Mouse (Mus musculus) heart, adult 2 months (tissue): ENCODE data around the gene Ccr2. TPM values are rescaled to one million over a fixed set of nuclear protein-coding genes. Genes with fewer than 3 reads are reported as not detected.
"Not testable (repeated sequence)": the region's sequence is repeated elsewhere in the genome, so short reads cannot be mapped to it uniquely, and the experiment has no call there.

Experiments used
- DNase-seq, 2 experiments: peaks; one replicate each; pipeline ENCODE4 v3.0.0; 2021
- H3K27ac ChIP-seq: fragments of 200-600 bp; 2 replicates; pipeline ENCODE4 v1.8.1; 2022
- H3K27me3 ChIP-seq: fragments of 200-500 bp; 2 replicates; pipeline ENCODE4 v1.6.1; 2012; ENCODE audit warnings: mild to moderate bottlenecking, low read length, inconsistent platforms, mixed read lengths; ENCODE audit not compliant: control insufficient read depth, insufficient read depth
- H3K36me3 ChIP-seq: fragments of 200-500 bp; 2 replicates; pipeline ENCODE4 v1.6.1; 2012; ENCODE audit warnings: low read length, inconsistent platforms; ENCODE audit not compliant: control insufficient read depth, insufficient read depth
- H3K4me1 ChIP-seq: fragments of 200-500 bp; 2 replicates; pipeline ENCODE4 v1.6.1; 2011; ENCODE audit warnings: low read length; ENCODE audit not compliant: control insufficient read depth, insufficient read depth
- H3K4me3 ChIP-seq: fragments of 200-600 bp; 2 replicates; pipeline ENCODE4 v1.8.1; 2022
- H3K79me2 ChIP-seq: fragments of 200-500 bp; replicated peaks from 2 replicates; pipeline ENCODE4 v1.6.1; 2012; ENCODE audit warnings: mild to moderate bottlenecking, inconsistent platforms, low read length, moderate library complexity, mixed read lengths; ENCODE audit not compliant: control insufficient read depth, insufficient read depth
- H3K9ac ChIP-seq: fragments of 200-500 bp; 2 replicates; pipeline ENCODE4 v1.6.1; 2012; ENCODE audit warnings: low read depth, mild to moderate bottlenecking, control low read depth, inconsistent platforms, low read length, mixed read lengths
- CTCF ChIP-seq: fragments of 200-600 bp; IDR thresholded peaks from 2 replicates; pipeline ENCODE4 v1.8.1; 2022; ENCODE audit warnings: antibody characterized with exemption, mild to moderate bottlenecking, moderate library complexity
- EP300 ChIP-seq: fragments of 200-500 bp; IDR thresholded peaks from 2 replicates; pipeline ENCODE4 v1.6.1; 2011; ENCODE audit warnings: low read depth, low read length, control low read depth; ENCODE audit not compliant: insufficient read depth
- POLR2A ChIP-seq: fragments of 200-500 bp; IDR thresholded peaks from 2 replicates; pipeline ENCODE4 v1.6.1; 2011; ENCODE audit warnings: mild to moderate bottlenecking, low read depth, low read length, control low read depth; ENCODE audit not compliant: insufficient read depth
- WGBS: fragments of 180-500 bp; shearing (Covaris S2); methylation state at CpG from one replicate; pipeline ENCODE4 v1.1.7; 2018; 5-methylcytosine and 5-hydroxymethylcytosine counted together
- intact Hi-C: fragments of 180-260 bp; cut with DNase I; formaldehyde crosslinking; loops from one replicate; pipeline ENCODE4 v1.15.1; 2025
- polyA plus RNA-seq: library from polyadenylated mRNA; depleted of rRNA; stranded (reverse); fragments of >200 nt; gene quantifications from 2 replicates; pipeline ENCODE4 v1.2.3, GENCODE M21; 2012
- total RNA-seq, 2 experiments: library from RNA; stranded (reverse); gene quantifications; 2 replicates each; pipeline ENCODE4 v1.2.3; 2021

Gene Ccr2
- total and polyA plus RNA-seq, 3 experiments, result 0.27 to 1.7 (median 0.97) TPM

GRCm38 (mm10) chr9:124066572-124067103, 35.1 kb upstream of the Ccr2 start:
- H3K27me3 ChIP-seq, result no peaks in the 10 kb centered on the region
- no peak for DNase-seq

DNA sequence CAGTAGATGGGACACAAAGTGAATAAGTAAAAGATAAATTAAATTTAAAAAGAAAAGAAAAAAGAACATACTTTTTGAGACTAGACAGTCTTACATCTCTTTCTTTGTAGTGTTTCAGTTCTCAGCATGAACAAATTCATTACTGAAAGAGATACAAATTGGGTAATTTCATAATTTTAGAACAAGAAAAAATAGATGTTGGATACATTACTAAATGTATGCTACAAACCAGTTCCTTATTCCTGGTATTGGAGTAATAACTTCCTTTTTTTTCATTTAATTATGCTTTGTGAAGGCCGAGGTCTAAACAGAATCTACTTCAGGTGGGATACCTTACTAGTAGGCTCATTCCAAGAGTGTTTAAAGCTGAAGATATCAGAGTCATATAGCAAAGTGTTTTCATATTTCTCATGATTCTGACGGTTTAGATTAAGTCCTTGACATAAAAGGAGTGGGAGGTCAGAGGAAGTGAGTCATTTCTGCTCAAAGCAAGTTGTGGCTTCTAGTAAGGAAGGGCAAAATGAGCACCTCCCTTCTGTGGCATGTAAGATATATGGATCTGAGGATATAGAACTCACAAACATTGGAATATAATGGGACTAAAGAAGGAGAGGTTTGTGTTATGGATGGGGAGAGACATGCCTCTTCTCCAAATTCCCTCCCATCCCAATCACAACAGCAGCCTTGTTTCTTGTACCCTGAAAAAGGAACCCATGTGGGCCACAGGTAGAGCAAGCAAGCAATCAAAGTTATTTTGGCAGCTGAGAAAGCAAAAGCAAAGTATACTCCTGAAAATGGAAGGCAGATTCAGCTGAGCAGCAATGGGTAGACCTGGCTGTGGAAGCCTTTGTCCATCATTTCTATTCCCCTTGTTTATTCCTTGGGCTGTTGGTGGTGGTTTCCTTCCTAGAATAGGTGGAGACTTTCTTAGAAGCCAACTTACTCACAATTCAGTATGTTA, 33.4 kb upstream of the Ccr2 start:
- intact Hi-C loops, result no loop called here
- WGBS, result 40% methylated on average over 2 of the region's 2 CpGs

More at GRCm38 (mm10) chr9:124066572-124067103, 35.1 kb upstream of the Ccr2 start:
- intact Hi-C loops, result no loop called here
- no peak for TF ChIP-seq EP300
- no peak for TF ChIP-seq POLR2A
- TF ChIP-seq CTCF, result no peak
- Histone ChIP-seq H3K36me3 (no peaks in the 10 kb centered on the region), H3K4me1 (no peaks in the 10 kb centered on the region), H3K27ac (no peak overlapping the region), H3K4me3 (no peak overlapping the region), H3K9ac (no peak overlapping the region), H3K79me2 (no peaks in the 10 kb centered on the region)

DNA sequence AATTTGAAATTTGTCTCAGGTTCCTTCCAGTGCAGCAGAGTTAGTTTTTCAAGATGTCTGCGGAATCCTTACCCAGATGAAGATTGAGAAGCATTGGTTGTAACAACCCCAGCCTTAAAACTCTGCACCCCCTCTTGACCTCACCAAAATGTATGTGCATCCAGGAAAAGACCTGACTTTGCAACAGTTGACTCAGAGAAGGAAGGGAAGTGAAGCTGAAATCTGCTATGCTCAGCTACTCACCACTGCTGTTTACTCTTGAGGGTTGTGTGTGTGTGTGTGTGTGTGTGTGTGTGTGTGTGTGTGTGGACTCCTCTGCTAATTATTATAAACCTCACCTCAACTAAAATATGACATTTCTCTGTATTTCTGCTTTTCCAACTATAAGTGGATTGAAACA, 30.2 kb upstream of the Ccr2 start:
- no peak for DNase-seq
- intact Hi-C loops, result no loop called here
- TF ChIP-seq EP300, result no peak
- no peak for TF ChIP-seq CTCF
- 71% methylated on average over 1 of the region's 1 CpGs for WGBS
- H3K9ac ChIP-seq, result no peak overlapping the region
- no peaks in the 10 kb centered on the region for H3K4me1 ChIP-seq
- H3K27ac ChIP-seq, result no peak overlapping the region
- no peaks in the 10 kb centered on the region for H3K36me3 ChIP-seq
- no peaks in the 10 kb centered on the region for H3K27me3 ChIP-seq
- no peak overlapping the region for H3K4me3 ChIP-seq
- no peaks in the 10 kb centered on the region for H3K79me2 ChIP-seq

More for the DNA sequence above, 33.4 kb upstream of the Ccr2 start:
- no peak for DNase-seq
- Histone ChIP-seq H3K4me3 (no peak overlapping the region), H3K27ac (no peak overlapping the region), H3K27me3 (no peaks in the 10 kb centered on the region), H3K9ac (no peak overlapping the region), H3K4me1 (no peaks in the 10 kb centered on the region), H3K79me2 (no peaks in the 10 kb centered on the region), H3K36me3 (no peaks in the 10 kb centered on the region)
- TF ChIP-seq EP300 (no peak), CTCF (no peak), POLR2A (no peak)

GRCm38 (mm10) chr9:124079803-124080202, 21.9 kb upstream of the Ccr2 start:
- no peaks in the 10 kb centered on the region for H3K27me3 ChIP-seq
- no peak overlapping the region for H3K9ac ChIP-seq
- H3K4me1 ChIP-seq, result no peaks in the 10 kb centered on the region
- no peak overlapping the region for H3K27ac ChIP-seq
- H3K36me3 ChIP-seq, result no peaks in the 10 kb centered on the region
- no peak for DNase-seq
- intact Hi-C loops, result no loop called here
- no peak for TF ChIP-seq POLR2A
- no peak for TF ChIP-seq CTCF
- 31% methylated on average over 4 of the region's 4 CpGs for WGBS
- H3K4me3 ChIP-seq, result no peak overlapping the region
- no peaks in the 10 kb centered on the region for H3K79me2 ChIP-seq

DNA sequence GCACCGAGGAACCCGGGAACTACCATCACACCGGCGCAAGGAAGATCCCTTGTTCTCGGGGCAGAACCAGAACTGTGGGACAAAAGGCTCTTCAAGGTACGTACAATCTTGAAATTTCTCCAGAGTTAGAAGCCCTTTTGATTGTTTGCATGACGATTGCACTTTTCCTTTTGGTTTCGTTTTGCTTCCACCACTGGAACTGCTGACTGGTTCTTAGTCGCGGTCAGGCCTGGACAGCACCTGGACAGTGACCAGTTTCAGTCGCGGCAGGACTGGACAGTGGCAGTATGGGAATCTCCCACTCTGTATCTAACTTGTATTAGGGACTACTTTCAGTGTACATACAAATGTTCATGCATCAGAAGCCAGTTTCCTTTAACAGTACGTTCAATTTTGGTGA, 21.3 kb upstream of the Ccr2 start:
- H3K4me1 ChIP-seq, H3K4me3 ChIP-seq, H3K27ac ChIP-seq, intact Hi-C loops, H3K36me3 ChIP-seq, H3K9ac ChIP-seq, H3K27me3 ChIP-seq, DNase-seq, H3K79me2 ChIP-seq: not testable (repeated sequence)
- whole genome bisulfite sequencing, result 83% methylated on average over 13 of the region's 13 CpGs

DNA sequence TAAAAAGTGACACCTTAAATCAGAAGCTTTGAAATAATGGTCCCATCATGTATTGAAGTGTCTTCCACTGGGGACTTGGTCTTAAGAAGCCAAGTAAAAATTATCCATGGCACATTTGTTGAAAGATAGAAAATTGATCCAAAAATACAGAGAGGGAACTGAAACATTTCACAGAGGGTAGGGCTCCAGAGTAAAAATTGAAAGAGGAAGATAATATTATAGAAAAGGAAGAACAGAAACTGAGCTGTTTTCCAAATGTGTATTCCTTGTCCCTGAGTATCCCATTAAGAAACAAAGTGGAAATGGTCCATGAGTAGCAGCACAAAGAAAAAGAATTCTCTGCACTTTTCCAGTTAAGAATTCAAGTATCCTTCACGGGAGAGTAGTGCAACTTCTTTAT, 11.3 kb upstream of the Ccr2 start:
- no peak overlapping the region for H3K27ac ChIP-seq
- H3K36me3 ChIP-seq, result no peaks in the 10 kb centered on the region
- H3K4me1 ChIP-seq, result no peaks in the 10 kb centered on the region
- 60% methylated on average over 1 of the region's 1 CpGs for whole genome bisulfite sequencing
- intact Hi-C loops, result no loop called here
- no peak overlapping the region for H3K9ac ChIP-seq
- no peaks in the 10 kb centered on the region for H3K79me2 ChIP-seq
- no peak overlapping the region for H3K4me3 ChIP-seq
- no peak for TF ChIP-seq EP300
- no peak for TF ChIP-seq POLR2A
- no peak for TF ChIP-seq CTCF
- no peaks in the 10 kb centered on the region for H3K27me3 ChIP-seq
- no peak for DNase-seq
